Mouse (Mus musculus): ENCODE results near the gene Coro2b.
A peak's percentile ranks its signal among the peaks of the same experiment; 100 is the strongest.

The Coro2b gene

DNA sequence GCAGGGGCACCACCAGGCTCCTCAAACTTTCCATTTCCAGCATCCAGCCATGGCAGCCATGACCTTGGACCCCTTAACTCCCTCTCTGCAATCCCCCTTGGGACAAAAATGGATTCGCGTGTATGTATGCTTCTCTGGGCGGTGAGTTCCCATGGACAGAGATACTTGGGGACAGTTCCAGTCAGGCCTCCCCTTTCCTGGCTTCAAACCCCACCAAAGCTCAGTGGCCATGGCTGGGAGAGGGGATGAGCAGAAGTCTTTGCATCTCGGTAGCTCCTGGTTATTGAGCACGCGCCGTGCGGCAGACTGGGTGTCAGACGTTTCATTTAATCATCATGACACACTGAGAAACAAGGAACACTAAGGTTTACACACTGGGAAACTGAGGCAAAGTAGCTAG, 56.7 kb downstream of the Coro2b start:
- DNase-seq (ENCODE audit: extremely low read depth, insufficient read length, low spot score) = no peak

DNA sequence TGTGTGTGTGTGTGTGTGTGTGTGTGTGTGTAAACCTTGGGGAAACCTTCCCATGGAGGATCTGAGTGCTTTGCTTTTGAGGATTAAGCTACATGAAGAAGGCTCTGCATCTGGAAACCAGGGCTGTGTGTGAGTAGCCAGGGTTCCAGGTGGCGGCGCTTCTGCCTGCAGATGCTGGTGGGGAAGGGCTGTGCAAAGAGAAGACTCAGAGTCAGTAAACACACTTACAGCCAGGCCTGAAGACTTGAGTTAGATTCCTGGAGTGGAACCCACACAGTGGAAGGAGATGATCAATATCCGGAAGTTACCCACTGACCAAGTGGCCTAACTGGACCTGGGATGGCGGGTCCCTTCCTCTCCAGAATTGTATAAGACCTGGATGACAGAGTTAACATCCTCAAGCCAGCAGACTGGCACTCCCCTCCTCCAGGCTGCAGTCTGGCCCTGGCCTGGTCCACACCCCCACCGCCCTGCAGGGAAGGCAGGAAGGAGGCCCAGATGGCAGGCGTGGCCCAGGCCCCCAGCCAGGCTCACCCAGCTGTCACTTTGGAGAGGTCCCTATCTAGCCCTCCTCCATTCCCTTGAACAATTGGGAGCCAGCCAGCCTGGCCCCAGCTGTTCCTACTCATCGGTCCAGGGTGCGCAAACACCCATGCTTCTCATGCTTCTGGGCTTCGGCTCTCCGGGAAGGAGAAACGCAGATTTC, 59.9 kb downstream of the Coro2b start:
- DNase-seq (ENCODE audit: extremely low read depth, insufficient read length, low spot score) = no peak

DNA sequence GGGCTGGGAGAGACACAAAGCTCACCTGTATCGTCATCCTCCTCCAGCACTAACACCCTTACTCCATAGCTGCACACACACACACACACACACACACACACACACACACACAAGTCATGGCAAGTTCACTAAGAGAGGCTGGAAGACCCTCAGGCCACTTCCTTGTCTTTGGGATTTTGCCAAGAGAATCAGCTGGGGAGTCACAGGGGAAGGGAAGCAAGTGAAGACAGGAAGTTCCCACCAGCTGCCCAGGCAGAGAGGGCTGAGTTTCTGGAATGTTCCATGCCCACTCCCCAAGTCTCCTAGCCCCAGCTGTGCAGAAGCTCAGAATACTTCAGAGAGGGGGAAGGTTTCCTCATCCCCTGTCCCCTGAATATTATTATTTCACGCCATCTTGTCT, 62.6 kb downstream of the Coro2b start:
- no peak for DNase-seq (ENCODE audit: extremely low read depth, insufficient read length, low spot score)

- DNase-seq (ENCODE audit: extremely low read depth, insufficient read length, low spot score) = no peak
Observed at GRCm38 (mm10) chr9:62471541-62472189, 65.2 kb downstream of the Coro2b start.

- DNase-seq (ENCODE audit: extremely low read depth, insufficient read length, low spot score) = no peak
Observed at GRCm38 (mm10) chr9:62471041-62471440, 65.8 kb downstream of the Coro2b start.

- no peak for DNase-seq (ENCODE audit: extremely low read depth, insufficient read length, low spot score)
Observed at GRCm38 (mm10) chr9:62470398-62470797, 66.4 kb downstream of the Coro2b start.

DNA sequence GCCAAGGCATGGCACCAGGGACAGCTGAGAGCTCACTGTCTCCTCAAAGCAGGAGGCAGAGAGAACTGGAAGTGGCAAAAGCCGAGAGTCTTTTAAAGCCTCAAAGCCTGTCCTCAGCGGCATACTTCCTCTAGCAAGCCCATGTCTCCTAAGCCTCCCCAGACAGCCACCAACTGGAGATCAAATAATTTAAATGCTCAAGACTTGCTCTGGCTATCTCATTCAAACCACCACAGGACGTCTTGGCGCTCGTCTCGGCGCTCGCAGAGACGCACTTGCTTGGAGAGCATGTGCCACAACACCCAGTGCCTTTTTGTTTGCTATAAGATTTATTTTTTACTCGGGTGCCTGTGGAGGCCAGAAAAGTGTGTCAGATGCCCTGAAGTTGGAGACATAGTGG, 67.1 kb downstream of the Coro2b start:
- DNase-seq (ENCODE audit: extremely low read depth, insufficient read length, low spot score) = no peak

GRCm38 (mm10) chr9:62469143-62469542, 67.7 kb downstream of the Coro2b start:
- no peak for DNase-seq (ENCODE audit: extremely low read depth, insufficient read length, low spot score)

DNA sequence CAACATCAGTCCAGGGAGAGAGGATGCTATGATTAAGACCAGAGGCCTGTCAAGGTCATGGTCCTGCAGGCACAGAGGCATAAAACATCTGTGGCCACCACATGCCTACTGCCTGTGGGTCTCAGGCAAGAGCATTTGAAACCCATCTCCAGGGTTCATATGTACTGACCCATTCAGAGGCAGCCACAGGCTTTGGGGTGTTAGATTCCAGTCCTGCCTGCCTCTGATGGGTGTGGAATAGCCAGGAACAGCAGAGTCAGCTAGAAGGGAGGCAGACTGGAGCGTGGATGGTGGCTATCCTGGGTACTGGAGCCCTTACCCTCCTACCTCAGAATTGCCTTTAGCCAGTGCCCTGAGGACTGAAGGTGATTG, 69.4 kb downstream of the Coro2b start:
- no peak for DNase-seq (ENCODE audit: extremely low read depth, insufficient read length, low spot score)

DNA sequence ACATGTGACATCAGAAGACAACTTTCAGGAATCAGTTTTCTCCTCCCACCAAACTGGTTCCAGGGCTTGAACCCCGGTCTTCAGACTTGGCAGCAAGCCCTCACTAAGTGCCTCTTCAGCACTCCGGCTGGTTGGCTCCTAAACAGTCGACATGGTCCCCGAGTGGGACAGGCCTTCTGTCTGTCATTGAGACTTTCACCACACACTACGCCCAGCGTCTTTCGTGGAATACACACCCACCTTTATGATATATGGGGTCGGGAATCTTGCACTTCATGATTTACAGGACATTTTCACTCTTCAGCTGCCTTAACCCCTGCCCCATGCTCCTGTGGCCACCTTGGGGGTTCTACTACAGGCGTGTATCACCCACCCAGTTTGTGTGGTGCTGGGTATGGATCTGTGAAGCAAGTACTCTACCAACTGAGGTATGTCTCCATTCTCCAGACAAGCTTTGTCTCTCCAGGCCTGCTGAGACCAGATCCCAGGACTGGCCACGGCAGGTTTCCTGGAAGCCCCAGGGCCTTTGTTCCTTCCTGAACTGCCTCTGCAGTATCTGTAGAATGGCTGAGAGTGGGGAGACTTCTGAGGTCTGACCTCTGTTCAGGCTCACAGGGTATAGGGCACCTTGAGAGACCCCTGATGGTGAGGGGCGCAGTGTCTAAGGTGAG, 70.0 kb downstream of the Coro2b start:
- no peak for DNase-seq (ENCODE audit: extremely low read depth, insufficient read length, low spot score)

- DNase-seq (ENCODE audit: extremely low read depth, insufficient read length, low spot score) = no peak
Observed at GRCm38 (mm10) chr9:62466053-62466452, 70.8 kb downstream of the Coro2b start.

- DNase-seq (ENCODE audit: extremely low read depth, insufficient read length, low spot score) = no peak
Observed at GRCm38 (mm10) chr9:62464727-62465126, 72.1 kb downstream of the Coro2b start.

- DNase-seq (ENCODE audit: extremely low read depth, insufficient read length, low spot score) = no peak
Observed at GRCm38 (mm10) chr9:62461766-62462165, 75.1 kb downstream of the Coro2b start.

GRCm38 (mm10) chr9:62461095-62461494, 75.7 kb downstream of the Coro2b start:
- DNase-seq (ENCODE audit: extremely low read depth, insufficient read length, low spot score) = no peak

DNA sequence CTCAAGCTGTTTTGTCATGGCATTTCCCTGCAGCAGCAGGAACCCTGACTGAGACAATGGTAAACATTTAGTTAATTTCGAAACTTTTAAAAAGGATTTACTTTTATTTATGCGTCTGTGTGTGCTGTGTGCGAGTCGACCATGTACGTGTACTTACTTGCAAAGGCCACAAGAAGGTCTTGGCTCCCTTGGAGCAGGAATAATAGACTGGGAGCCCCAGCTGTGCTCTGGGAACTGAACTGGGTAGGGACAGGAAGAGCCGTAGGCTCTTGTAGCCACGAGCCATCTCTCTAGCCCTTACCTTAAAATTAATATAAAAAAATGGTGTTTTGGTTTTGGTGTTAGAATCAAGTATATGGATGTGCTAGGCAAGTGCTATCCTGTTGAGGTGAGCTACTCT, 76.8 kb downstream of the Coro2b start:
- no peak for DNase-seq (ENCODE audit: extremely low read depth, insufficient read length, low spot score)

DNA sequence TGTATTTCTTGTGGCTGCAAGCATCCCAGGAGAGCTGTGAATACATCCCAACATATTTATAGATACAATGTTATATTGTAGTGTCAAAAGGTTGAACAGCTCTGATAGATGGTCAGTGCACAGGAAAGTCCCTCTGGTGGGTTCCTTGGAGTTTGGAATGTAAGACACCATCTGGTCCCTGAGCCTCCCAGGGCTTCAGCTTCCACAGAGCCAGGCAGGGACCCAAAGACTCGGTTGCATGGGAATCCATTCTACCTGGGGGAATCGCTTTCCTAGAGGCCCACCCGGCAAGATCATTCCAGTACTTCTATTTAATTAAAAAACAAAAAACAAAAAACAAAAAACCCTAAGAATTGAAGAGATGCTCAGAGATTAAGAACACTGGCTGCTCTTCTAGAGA, 78.4 kb downstream of the Coro2b start:
- DNase-seq (ENCODE audit: extremely low read depth, insufficient read length, low spot score) = no peak

DNA sequence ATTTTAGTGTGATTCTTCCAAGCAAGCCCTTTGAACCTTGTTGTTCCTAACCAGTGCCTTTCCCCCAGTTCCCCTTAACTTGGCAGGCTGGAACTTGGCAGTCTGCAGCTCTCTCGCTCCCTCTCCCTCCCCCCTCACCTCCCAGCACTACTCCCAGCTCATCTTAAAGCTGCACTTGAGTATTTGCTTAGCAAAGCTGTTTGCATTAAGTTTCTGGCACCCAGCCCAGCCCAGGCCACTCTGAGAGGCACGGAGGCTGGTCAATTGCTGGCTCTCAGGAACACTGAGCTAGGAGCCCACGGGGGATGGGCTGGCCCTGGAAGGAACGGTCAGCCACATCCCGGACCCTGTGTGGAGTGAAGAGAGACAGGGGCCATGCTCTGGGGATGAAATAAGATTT, 80.8 kb downstream of the Coro2b start:
- no peak for DNase-seq (ENCODE audit: extremely low read depth, insufficient read length, low spot score)

GRCm38 (mm10) chr9:62455210-62455969, 81.5 kb downstream of the Coro2b start:
- DNase-seq (ENCODE audit: extremely low read depth, insufficient read length, low spot score) = peak; percentile 62

DNA sequence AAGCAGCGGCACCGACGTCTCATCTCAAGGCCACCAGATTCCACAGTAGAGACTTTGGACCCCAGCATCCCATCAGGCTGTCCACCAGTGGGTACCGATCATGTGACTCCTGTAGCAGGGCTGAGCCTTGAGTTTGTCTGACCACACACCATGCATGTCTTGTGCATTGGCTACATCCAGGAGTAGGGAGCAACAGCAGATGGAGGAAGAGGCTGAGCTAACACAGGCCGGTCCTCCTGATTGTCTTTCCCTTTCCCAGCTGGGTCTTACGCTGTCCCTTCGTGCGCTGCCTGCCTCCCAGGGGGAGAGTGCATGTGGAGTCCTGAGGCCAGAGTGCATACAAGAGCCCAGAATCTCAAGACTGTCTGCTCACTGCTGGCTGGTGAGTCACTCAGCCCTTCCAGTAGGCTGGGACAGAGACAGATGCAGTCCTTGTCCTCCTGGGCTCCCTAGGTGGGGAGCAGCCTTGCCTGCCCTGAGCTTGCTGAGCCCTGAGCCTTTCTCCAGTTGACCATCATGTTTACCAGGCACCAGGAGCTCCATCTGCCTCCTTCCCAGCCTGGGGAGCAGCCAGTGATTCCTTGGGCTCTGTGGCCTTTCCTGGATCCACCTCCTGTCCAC, 84.4 kb downstream of the Coro2b start:
- no peak for DNase-seq (ENCODE audit: extremely low read depth, insufficient read length, low spot score)

- no peak for DNase-seq (ENCODE audit: extremely low read depth, insufficient read length, low spot score)
Observed at GRCm38 (mm10) chr9:62451585-62452372, 85.1 kb downstream of the Coro2b start.

Data from 3134 (cell line).